Mouse (Mus musculus): ENCODE data around the gene Plscr5.

The Plscr5 gene

GRCm38 (mm10) chr9:92226795-92227194, 34.1 kb downstream of the Plscr5 start:
- DNase-seq (ENCODE audit: low spot score in 2 of 2), result no peak

DNA sequence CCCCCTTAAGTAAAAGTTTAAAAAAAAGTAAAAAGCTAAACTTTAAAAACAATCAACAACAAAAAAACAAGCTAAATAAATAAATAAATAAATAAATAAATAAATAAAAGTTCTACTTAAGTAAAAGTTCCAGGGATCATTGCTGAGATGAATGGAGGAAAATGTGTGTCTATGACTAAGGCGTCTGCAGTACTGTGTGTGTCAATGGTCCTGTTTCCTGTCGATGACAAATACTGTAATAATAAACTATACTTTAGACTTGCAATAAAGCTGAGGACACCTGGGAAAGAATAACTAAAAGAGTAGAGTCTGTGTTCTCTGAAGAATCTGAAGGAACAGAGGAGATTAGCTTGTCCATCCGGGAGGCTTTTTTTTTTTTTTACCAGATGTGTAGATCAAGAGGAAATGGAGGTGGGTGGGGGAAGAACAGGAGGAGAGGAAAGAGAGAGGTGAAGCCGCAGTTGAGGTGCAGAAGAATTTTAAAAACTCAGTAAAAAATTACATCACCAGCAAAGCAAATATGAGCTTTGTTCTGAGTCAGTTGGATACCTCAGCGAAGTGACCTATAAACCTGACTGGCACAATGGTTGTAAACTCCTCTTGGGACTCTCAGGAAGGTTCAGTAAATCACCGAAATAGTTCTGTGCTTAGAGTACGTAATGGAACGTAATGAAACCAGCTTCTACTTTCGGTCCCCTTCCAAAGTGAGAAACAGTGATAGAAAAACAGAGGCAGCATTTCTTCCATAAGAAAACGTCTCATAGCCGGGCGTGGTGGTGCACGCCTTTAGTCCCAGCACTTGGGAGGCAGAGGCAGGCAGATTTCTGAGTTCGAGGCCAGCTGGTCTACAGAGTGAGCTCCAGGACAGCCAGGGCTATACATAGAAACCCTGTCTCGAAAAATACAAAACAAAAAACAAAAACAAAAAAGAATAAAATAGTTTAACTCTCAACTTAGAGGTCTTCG, 36.4 kb downstream of the Plscr5 start:
- DNase-seq (ENCODE audit: low spot score in 2 of 2), result no peak

GRCm38 (mm10) chr9:92229833-92230205, 37.1 kb downstream of the Plscr5 start:
- DNase-seq (ENCODE audit: low spot score in 2 of 2), result no peak

- no peak for DNase-seq (ENCODE audit: low spot score in 2 of 2)
Measured at GRCm38 (mm10) chr9:92234901-92235458, 42.2 kb downstream of the Plscr5 start.

DNA sequence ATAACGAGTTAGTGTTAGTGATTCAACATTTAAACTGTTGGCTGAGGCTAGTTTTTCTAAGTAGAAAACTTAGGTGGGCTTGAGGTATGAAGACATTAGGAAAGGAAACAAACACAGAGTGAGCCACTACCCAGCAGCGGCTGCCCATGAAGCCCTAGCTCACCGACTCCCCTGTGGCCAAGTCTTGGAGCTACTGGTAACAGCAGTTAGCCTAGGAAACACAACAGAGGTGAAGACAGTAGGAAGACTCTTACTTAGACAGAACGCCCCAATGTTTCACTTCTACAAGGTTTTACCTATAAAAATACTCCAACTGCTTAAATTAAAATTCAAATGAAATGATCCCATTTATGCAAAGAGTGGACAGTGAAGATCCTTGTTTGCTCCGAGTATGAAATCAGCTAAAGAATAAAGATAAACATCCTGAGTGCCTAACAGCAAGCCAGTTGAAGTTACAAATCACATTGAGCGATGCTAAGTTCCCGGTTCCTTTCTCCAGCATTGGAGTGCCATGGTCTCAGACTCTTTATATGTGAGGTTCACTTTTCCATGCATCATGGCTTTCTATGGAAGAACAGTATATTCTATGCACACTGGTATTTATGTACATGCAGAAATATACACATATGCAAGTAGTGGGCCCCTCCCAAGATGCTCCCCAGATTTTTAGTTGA, 56.2 kb downstream of the Plscr5 start:
- no peak for DNase-seq (ENCODE audit: low spot score in 2 of 2)

DNA sequence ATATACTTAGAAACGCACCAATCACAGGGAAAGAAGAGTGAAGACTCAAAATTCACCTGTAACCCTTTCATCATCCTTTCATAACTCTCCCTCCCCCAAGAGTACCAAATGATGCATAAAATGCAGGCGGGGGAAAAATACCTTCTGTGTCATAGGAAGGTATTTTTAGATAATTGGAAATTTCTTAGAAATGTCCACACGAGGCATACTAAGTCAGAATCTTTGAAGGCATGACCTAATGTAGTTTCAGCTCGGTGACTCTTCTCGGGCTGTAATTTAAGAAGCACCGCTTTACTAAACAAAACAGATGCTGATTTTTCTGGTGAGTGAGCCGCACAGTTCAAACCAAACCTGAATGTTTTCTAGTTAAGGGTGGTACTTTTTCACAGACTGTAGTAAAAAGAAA, 56.7 kb downstream of the Plscr5 start, which contains the start of gene Plscr1:
Gene Plscr1, plus strand, starts transcription at position 304 of the 406 bp plus-strand sequence.
- DNase-seq (ENCODE audit: low spot score in 2 of 2), result no peak

DNA sequence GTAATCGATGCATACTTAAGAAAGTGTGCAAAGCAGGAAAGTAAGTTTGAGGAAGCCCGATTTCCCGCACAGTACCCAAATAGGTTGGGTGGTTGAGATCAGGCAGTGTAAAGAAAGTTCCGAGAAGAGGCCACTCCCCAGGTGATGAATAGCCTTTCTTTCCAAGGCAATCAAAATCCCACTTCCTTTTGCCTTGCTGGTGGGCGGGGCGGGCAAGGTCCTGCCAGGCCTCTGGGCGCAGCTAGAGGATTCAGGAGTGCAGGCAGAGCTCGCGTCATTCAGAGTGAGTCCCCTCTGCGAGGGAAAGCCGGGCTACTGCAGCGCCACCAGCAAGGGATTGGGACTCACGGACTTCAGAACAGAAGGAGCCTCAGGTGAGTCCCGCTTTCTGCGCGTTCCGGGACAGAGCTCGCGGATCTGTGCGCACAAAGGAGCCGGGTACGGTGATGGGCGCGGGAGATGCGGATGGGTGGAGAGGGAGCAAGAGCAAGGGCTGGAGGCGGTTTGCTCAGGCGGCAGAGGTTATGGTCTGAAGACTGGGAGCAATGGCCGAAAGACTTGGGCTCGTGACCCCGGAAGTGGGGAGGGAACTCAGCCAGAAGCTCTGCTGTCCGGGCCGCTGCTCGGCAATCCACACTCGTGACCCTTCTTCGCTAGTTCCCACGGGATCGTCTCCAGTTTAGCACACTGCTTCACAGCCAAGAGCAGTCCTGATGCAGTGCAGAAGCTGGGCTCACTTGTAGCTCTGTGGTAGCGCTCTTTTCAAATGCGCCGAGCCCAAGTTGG, 57.4 kb downstream of the Plscr5 start:
- DNase-seq (ENCODE audit: low spot score in 2 of 2), result peak; percentile 27 to 54

DNA sequence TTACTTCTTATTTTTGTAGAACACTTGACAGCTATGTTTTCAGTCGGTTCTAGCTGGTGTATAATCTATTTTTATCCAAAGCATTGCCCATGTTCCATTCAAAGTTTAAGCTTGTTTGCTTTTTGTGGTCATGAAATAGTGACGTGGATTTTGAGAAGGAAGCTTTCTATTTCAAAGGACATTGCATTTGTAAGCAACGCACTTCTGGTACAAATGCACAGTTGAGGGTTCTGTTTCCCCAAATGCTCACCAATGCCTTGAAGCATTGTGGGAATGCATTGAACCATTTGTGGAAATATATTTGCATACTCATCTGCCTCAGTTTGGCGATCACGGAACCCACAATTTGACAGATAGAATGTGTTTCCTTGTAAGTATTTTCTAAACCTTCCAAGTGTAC, 60.0 kb downstream of the Plscr5 start:
- DNase-seq (ENCODE audit: low spot score in 2 of 2), result no peak

DNA sequence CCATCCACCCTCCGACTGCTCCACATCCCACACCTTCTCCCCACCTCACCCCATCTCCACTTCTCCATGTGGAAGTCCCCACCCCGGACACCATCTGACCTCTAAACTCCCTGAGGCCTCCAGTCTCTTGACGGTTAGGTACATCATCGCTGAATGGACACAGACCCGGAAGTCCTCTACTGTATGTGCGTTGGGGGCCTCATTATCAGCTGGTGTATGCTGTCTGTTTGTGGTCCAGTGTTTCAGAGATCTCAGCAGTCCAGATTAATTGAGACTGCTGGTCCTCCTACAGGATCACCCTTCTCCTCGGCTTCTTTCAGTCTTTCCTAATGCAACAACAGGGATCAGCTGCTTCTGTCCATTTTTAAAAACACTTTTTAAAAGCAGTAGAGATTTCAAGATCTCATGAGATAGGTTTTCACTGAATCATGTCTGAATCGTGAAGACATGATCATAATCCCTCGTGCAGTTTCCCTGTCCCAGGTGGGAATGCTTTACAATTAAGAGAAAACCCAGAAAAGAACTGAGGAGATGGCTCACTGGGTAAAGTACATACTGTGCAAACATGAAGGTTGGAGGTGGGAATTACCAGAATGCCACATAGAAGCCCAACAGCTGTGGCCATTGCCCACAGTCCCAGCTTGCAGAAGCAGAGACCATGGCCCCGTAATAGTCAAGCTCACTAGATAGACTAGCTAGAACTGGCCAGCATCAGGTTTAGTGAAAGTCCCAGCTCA, 61.0 kb downstream of the Plscr5 start:
- DNase-seq (ENCODE audit: low spot score in 2 of 2), result no peak

All from cerebellum, postnatal 4 days (tissue).